Mouse (Mus musculus): ENCODE measurements around the gene Nktr.

The Nktr gene

DNA sequence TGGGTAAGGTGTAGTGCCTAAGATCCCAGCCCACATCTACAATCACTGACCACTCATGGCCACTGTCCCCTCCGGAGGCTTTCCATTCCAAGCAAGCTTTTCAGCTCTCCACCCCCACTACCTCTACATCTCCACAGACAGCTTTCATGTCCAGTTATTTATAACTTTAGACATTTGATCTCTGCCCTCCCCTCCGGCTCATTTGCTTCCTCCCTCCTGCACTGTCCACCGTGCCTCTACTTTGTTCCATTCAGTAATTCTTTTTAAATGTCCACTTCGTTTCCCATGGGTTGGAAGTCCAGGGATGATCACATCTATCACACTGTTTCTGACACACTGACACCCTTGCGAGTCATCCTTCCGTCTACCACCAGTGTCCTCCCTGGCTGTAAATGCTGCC is 11.2 kb upstream of the Nktr start:
- DNase-seq (ENCODE audit: low spot score in 2 of 2), result no peak

DNA sequence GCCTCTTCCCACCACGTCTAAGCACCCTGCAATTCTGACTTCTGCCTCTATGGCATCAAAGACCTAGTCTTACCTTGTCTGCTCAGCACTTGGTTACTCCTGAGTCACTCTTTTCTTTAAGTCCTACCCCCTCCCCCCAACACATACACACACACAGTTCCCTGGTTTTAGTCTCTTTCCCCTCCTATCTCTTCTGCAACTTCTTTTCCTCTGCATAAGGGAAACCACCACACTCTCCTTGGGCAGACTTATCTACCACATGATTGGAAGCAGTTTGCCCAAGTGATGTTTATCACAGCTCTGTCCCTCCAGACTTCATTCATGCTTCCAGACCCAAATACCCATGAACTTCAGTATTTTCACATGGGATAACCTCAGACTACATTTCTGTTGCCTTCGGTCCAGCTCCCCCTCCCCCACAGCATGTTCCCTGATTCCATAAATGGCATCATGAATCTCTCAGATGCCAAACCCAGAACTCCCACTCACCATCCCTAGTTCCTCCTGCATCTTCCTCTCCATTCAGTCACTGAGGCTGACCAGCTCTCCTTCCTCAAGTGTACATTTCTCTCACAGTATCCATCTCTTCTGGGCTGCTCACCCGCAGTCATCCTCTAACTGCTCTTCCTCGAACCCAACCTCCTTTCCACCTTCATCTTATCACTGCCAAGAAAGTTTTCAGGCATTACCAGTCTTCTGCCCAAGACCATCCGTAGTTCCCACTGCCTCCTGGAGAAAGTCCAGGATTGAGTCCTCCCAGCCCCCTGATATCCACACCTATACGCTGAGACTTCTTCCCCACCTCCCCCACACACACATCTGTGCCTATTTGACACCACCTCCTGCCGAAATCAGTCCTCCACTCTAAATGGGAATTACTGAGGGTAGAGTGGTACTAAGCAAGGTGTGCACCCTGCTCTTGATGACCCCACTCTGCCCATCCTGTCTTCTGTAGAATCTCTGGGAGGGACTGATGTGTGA is 10.2 kb upstream of the Nktr start:
- DNase-seq (ENCODE audit: low spot score in 2 of 2), result peak in 1 of 2 experiments; percentile 5

DNA sequence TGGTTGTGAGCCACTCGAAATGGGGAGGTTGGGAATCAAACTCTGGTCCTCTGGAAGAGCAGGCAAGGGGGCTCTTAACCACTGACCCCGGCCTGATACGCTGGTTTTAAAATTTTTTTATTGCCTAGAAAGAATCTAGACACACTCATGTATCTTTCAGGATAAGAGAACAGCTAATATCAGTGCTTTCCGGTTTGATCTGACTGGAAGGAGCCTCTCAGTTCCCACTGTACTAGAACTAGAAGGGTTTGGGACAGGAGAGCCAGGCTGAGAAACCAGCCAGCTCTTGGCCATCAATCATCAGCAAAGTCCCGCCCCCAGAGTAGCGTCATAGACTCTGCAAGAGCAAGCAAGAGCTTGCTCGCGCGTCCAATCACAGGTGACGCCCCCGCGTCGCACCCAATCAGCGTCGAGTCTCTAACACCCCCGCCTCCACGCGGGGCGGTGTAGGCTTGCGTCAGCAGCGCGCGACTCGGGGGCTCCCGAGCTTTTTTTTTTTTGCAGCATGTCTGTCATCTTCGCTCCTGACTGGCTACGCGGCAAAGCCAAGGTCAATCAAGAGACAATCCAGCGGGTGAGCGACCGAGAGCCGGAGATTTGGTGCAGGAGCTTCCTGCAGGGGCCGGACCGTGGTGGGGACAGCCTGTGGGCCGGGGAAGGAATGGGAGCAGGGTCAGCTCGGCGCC is 8.9 kb upstream of the Nktr start, which contains the start of gene Ss18l2:
TSS of gene Ss18l2 (plus strand) at position 432 of the 686 bp plus-strand sequence.
- peak; percentile 93 to 95 for DNase-seq (ENCODE audit: low spot score in 2 of 2)

DNA sequence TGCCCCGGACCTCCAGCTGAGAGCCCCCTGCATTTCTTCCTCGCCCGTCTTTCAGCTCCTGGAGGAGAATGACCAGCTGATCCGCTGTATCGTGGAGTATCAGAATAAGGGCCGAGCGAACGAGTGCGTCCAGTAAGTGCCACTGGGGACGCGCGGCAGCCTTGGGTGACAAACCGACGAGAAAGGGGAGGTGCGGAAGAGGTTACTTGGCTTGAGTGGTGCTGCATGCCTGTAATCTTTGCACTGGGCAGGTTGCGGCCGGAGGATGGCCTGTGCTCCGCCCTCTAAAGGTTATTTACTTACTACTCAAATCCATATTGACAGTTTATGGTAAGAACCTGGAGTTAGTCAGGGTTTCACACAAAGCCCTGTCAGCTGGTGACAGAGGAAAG is 8.4 kb upstream of the Nktr start:
- DNase-seq (ENCODE audit: low spot score in 2 of 2), result peak in 1 of 2 experiments; percentile 33

DNA sequence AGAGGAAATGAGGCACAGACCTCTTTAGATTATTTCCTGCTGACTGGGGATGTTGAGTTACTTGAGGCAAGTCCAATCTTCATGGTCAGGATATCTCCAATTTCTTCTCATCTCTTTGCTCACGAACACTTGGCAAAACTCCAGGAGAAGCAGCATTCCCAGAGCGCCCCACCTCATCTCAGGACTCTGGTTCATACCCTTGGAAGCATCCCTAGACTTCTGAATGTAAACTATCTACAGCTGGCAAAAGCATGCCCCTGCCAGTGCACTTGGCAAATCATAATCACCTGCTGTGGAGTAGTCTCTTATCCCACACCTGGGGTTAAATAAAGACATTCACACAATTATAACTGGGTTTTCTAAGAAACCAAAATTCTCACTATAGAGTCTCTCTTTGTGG is 1.9 kb upstream of the Nktr start:
- no peak for DNase-seq (ENCODE audit: low spot score in 2 of 2)

DNA sequence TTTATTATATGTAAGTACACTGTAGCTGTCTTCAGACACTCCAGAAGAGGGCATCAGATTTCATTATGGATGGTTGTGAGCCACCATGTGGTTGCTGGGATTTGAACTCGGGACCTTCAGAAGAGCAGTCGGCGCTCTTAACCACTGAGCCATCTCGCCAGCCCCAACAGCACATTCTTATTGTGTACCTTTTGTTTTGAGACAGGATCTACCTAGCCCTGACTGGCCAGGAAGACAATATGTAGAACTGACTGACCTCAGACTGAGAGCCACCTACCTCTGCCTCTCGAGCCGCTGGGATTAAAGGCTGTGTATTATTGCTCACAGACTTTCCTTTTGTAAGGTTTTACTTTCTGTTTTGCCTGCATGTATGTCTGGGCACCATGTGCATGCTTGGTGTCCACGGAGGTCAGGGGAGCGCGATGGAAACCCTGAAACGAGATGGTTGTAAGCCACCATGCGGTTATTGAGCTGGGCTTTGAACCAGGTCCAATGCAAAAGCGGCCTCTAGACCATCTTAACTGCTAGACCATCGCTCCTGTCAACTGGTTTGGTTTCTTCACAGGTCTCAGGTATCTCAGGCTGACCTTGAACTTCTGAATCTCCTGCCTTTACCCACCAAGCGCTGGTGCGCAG is 781 bp upstream of the Nktr start:
- DNase-seq (ENCODE audit: low spot score in 2 of 2), result no peak

DNA sequence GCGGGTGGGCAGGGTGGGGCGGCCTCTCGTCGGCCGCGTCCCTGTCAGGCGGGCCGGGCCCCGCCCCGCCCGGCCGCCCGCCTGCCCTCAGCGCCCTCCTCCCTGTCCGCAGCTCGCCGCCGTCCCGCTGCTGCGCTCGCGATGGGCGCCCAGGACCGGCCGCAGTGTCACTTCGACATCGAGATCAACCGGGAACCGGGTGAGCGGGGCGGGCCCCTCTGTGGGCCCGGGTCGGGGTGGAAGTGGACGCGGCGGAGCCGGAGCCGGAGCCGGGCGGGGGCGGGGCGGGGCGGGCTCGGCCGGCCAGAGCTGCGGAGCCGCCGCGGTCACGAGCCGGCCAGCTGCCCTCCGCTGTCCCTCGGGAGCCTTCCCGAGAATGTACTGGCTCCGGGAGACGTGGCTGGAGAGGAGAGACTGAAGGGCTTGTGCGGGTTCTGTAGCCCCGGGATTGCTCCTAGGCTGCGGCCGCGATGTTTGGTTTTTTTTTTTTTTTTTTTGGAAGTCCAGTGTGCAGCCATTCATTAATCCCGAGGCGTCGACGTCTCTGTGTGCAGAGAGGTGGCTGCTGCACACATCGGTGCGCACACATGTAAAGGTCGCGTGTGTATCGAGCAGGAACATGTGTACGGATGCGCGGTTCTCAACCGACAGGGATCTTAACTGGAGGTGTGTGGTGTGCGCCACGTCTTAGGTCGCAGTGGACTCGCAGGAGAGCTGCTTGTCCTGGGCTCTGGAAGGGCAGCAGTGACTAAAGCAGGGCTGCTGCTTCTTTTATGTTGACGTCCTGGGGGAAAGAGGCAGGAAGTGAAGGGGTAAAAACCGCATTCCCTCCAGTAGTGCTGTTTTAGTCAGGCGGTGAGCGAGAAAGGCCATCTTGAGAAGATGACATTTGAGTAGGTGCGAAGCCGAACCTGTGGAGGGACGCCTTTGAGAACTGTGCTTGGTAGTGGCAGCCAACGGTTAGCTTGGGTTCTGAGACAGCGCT is 670 bp downstream of the Nktr start:
- no peak for DNase-seq (ENCODE audit: low spot score in 2 of 2)

DNA sequence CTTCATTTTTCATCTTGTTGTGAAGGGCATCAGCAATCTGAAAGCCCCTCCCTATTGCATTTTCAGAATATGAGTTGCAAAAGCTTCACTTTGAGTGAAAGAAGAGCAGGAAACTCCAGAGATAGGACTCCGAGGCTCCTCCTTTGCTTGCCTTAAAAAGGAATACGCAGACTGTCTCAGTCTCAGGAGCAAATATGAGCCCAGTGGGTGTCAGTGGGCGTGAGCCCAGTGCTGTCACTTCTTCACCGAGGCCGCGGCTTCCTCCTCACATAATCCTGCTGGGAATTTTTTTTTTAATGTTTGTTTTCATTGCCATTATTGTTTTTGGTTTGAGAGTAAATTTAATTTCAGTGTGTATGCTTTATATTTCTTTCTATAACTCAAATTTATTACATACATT is 21.5 kb downstream of the Nktr start:
- no peak for DNase-seq (ENCODE audit: low spot score in 2 of 2)

DNA sequence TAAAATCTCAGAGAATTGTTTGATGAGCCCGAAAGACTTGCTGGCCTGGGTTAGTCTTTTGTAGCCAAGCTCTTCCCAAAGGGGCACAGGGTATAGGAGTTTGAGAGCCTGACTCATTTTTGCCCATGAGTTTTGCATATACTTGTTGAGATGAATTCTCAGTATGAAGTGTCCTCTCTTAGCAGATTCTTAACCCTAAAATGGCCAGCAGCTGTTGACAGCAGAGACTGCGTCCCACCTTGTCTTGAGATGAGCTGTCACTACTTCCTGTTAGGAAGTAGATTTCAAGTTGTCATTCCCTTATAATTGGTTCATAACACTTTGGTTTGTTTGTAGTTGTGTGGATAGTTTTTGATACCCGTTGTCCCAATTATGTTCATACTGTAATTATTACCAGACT is 22.2 kb downstream of the Nktr start:
- no peak for DNase-seq (ENCODE audit: low spot score in 2 of 2)

DNA sequence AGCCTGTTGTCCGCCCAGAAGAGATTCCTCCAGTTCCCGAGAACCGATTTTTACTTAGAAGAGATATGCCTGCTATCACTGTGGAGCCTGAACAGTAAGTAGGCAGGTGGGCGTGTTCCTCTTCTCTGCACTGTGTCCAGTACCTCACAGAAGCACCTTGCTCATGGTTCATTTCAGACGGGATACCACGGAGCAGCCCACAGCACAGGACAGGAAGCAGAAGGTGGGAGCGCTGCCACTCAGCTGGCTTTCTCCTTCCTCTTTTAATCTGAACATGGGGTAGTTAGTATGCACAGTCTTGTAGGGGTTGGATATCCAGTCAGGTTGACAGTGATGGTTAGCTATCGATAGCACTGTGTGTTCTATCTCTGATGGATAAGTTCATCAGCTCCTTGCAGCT is 25.1 kb downstream of the Nktr start:
- DNase-seq (ENCODE audit: low spot score in 2 of 2), result no peak

DNA sequence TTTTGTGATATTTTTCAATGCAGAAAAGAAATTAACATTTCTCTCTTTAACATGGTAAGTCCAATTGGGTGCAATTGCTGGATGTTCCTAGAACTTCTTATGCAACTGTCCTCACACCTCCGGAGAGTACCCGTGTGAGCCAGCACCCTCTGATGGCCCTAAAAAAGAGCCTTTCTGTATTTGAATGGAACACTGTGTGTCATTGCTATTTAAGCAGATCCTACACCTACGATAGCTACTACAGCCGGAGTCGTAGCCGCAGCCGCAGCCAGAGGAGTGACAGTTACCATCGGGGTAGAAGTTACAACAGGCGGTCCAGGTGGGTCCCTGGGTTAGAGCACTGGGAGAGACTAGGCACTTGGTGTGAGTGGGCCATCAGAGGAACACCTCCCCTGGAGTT is 33.8 kb downstream of the Nktr start:
- DNase-seq (ENCODE audit: low spot score in 2 of 2), result no peak

DNA sequence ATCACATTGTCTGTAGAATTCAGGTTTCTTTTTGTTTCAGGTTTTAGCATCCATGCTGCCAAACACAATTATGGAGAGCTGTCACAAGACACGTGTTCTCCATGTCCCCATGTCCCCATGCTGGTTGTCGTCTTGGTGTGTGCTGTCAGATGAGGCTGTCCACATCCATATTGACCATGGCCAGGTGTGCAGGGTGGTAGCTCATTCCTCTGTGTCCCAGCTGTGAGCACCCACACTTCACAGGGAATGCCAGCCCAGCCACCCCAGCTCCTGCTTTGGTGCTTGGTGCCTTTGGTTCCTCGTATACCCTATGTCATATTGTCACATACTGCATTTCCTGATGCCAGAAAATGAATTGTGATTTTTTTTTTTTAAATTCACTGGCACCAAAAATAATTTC is 35.7 kb downstream of the Nktr start:
- DNase-seq (ENCODE audit: low spot score in 2 of 2), result no peak

DNA sequence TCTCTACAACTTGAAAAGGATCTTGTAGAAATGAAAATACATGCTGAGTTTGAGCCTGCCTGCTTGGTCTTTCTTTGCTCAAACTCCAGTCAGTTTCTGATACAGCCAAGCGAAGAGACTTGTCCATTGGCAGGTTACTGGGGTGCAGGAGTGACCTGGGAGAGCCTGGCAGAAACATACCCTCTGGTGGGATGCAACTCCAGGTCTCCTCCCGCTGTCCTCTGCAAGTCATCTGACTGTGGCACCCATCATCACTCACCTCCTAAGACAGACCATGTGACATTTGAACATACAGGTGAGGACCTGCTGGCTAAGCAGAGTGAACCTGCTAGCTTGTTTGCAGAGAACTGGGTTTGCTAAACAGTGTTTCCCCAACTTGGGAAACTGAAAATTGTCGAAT is 37.8 kb downstream of the Nktr start:
- no peak for DNase-seq (ENCODE audit: low spot score in 2 of 2)

DNA sequence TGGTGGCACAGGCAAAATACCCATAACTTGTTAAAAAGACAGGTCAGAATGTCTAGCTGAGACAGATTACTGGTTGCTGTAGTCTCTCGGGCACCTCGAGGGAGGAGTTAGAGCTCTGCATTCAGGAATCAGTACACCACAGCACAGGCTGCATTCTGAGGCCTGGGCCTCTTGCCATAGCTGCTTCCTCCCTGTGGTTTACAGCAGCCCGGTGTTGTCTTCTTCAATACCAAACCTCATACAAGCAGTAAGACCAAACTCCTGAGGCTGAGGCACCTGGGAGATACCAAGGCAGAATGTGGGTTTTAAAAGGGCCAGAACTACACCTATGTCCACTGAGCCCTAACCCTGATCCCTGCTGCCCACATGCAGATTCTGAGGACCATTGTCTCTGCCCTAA is 38.5 kb downstream of the Nktr start:
- no peak for DNase-seq (ENCODE audit: low spot score in 2 of 2)

DNA sequence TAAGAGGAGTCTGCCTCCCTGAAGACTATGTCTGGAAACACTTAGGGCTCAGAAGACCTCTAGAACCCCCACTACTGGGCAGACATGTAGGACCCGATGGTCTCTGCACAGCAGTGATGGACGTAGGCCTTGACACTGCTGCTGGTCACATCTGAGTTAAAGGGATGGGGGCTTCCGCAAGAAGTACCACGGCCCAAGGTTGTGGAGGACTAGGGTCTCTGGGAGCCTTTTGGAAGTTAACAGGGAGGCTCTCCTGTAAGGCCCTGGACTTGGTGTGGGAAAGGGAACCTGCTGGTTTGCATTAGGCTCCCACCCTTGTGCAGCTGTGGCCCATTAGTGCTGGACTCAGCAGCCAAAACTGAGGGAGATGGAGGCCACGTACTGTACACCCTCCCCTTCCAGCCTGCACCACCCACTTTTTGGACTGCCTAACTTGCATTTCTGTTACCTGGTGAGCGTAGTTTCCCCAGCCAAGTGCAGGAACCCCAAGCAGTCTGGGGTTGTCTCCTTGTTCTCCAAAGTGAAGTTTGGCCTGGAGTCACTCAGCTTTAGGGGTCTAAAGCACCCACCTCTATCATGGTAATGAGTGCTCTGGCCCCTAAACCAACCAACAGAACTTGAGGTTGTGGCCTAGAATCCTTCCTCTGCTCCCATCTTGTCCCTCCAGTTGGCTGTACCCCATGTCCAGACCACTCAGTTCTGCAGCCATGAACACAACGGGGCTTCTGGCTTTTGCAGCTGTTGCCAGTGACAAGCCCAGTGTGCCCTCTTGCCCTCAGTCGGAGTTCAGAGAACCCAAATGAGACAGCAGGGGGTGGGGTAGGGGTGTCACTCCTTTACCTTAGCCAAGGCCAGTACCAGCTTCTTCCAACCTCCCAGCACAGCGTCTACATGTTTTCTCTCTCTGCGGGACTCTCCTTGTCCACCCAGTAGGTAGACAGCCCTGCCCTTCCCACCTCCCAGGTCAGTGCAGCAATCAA is 39.2 kb downstream of the Nktr start:
- no peak for DNase-seq (ENCODE audit: low spot score in 2 of 2)

DNA sequence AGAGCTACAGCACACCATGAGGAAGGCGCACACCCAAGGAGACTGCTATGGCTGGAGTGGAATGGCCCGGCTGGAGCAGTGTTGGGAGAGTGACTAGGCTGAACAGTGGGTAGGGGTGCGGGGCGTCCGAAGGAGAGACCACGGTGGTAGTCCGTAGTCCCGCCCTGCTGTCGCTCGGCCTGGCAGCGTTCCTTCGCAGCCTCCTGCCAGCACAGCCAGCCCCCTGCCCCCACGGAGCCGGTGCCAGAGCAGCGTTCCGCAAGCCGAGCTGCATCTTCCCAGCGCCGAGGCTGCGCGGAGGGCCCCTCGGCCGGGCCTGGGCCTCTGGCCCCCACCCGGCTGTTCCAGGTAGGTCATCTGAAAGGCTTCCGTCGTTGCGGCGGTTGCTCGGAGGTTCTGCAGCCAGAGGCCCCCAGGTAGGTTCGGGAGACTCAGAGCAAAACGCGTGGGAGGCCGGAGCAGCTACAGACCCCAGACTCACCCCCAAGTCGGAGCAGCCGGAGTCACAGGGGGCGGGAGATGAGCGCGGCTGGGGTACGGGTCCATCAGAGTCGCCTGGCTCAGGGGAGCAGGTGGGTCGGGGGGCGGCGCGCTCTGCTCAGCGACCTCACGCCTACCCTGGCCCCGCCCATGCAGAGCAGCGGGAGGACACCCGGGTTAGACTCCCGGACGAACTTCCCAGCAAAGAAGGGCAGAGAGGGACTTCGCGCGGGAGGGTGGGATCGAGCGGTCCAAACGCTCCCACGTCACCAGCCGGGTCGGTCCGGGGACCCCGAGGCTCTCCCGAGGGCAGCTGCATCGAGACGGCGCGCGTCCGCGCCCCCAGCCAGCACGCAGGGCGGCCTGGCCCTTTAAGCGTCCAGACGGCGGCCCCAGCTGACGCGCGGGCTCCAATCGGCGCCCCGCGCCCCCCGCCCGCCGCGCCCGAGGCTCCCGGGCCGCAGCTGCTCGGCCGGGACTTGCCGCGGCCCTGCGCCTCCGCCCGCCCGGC is 40.4 kb downstream of the Nktr start, which contains the start of gene Zfp651:
TSS of gene Zfp651 (plus strand) at position 240 of the 991 bp plus-strand sequence.
- peak in 1 of 2 experiments; percentile 64 for DNase-seq (ENCODE audit: low spot score in 2 of 2)

DNA sequence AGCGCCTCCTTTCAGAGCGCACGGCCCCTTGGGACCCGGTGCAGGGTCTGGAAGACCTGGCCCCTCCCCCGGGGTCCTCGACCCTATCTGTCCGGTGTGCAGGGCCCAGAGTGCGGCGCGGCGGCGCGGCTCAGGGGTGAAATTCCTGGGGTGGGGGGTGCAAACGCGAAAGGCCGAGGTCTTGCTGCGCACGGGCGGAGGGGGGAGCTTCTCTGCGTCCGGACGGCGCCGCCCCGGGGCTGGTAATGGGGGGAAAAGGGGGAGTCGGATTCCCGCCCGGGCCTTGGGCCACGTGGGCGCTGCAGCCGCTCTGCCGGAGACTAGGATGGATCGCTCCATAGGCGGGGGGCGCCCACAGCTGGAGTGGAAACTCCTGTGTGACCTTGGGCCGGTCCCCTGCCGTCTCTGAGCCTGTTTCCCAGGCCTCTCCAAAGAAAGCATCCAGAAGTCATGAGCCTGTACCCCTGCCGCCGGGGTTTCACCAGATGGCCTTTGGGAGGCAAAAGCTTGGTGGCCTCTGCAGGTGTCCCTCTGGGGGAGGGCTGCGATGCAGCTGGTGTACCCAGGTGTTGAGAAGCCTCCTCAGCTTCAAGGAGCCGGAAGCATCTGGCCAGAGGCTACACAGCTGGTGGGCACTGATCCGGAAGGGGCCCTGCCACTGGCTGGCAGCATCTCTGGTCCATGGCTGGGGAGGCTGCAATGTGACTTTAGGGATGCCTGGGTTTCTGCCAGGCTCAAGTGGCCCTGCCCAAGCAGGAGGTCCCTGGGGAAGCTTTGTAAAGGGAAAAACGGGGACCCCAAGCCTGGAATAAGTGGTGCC is 41.5 kb downstream of the Nktr start:
- DNase-seq (ENCODE audit: low spot score in 2 of 2), result peak in 1 of 2 experiments; percentile 43
